Mouse (Mus musculus) C2C12 (cell line): ENCODE measurements around the gene Senp5.

ENCODE experiments used
- CTCF ChIP-seq: IDR thresholded peaks from one replicate; pipeline ENCODE4 v1.5.1; 2011; ENCODE audit not compliant: control insufficient read depth, insufficient read depth, insufficient read length
- MAX ChIP-seq: IDR thresholded peaks from one replicate; pipeline ENCODE4 v1.6.1; 2011; ENCODE audit warnings: mild to moderate bottlenecking, control low read depth

DNA sequence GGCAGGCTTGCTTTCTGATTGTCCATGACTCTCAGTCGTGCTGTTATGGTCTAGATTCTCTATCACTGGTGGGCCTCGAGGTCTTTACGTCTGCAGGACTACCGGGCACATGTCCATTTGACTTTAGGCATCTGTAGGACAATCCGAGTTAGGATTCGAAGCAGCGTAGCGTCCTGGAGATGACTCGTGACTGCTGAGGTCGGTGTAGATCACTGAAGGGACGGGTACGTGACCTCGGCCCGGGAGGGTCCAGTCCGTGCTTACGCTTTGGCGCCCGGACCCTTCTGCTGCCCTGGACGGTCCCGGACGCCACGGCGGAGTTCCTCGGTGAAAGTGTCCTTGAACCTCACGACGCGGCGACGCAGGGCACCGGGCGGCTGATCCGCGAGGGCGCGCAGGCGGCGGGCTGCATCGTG lies 55.2 kb downstream of the Senp5 start:
- TF ChIP-seq CTCF: no peak
- no peak for TF ChIP-seq MAX
